In genomic region chr12:70226655-70227054, GRCm38 (mm10) we compare ENCODE assay signal across 8 mouse cellular contexts. TPM values are rescaled to one million over a fixed set of nuclear protein-coding genes. Genes with fewer than 3 reads are reported as not detected.
A peak's percentile ranks its signal among the peaks of the same experiment; 100 is the strongest.
DNase-seq lines count a peak whose midpoint lies in the region; ATAC-seq lines count a peak whose summit lies in the region.

No protein-coding gene starts in this region.

- H3K9ac ChIP-seq in heart, embryonic 14.5 days (ENCODE audit: low read length) = peak overlapping the region; percentile 82
- peak overlapping the region; percentile 74 for H3K9ac ChIP-seq in hindbrain, embryonic 13.5 days

- no peak for ATAC-seq in heart, embryonic 14.5 days (ENCODE audit: insufficient number of reproducible peaks, insufficient read depth, low FRiP score, low read depth)
- no peak for ATAC-seq in hindbrain, embryonic 13.5 days (ENCODE audit: low FRiP score)

- no peak for DNase-seq in heart, postnatal 10 days
- no peak for DNase-seq in cerebellum, postnatal 14 days
- no peak for DNase-seq in adrenal gland, postnatal 4 days (ENCODE audit: low spot score in 2 of 2)
- no peak for DNase-seq in gastrocnemius, adult 8-10 months (ENCODE audit: low spot score in 2 of 2)

- intact Hi-C loops in heart, postnatal 10 days (cut with DNase I) = no loop called here

- H3K4me3 ChIP-seq in heart, embryonic 14.5 days (ENCODE audit: control insufficient read depth in 1 of 2, insufficient read depth in 1 of 2, low read depth in 1 of 2, low read length in 2 of 2) = peak overlapping the region; percentile 60 to 63
- peak overlapping the region; percentile 72 for H3K4me3 ChIP-seq in brown adipose tissue, adult 24 weeks (ENCODE audit: insufficient read depth, low read depth, low read length)
- peak overlapping the region; percentile 47 for H3K4me3 ChIP-seq in hindbrain, embryonic 13.5 days
- peak overlapping the region; percentile 100 for H3K4me3 ChIP-seq in megakaryocyte, embryonic 14.5 days (replicated peaks)

- H3K27me3 ChIP-seq in heart, embryonic 14.5 days (ENCODE audit: control insufficient read depth, insufficient read depth, low read length) = no peaks in the 10 kb centered on the region
- H3K27me3 ChIP-seq in hindbrain, embryonic 13.5 days = peaks cover 19% of the 10 kb centered on the region
- no peaks in the 10 kb centered on the region for H3K27me3 ChIP-seq in megakaryocyte, embryonic 14.5 days (replicated peaks)

- H3K4me2 ChIP-seq in heart, embryonic 14.5 days (ENCODE audit: low read length) = peak overlapping the region; percentile 90
- H3K4me2 ChIP-seq in hindbrain, embryonic 13.5 days = peak overlapping the region; percentile 85

- WGBS in heart, embryonic 14.5 days = 29% methylated on average over 5 of the region's 5 CpGs
- 35% methylated on average over 5 of the region's 5 CpGs for WGBS in hindbrain, embryonic 13.5 days

- peaks cover 15 to 18% of the 10 kb centered on the region in 2 experiments for H3K4me1 ChIP-seq in heart, embryonic 14.5 days (ENCODE audit: control insufficient read depth in 2 of 2, insufficient read depth in 2 of 2, low read length in 2 of 2)
- peaks cover 7% of the 10 kb centered on the region for H3K4me1 ChIP-seq in brown adipose tissue, adult 24 weeks (ENCODE audit: control insufficient read depth, insufficient read depth, insufficient read length, low read length)
- peaks cover 14% of the 10 kb centered on the region for H3K4me1 ChIP-seq in hindbrain, embryonic 13.5 days (replicated peaks)
- peaks cover 74% of the 10 kb centered on the region for H3K4me1 ChIP-seq in megakaryocyte, embryonic 14.5 days

- H3K9me3 ChIP-seq in heart, embryonic 14.5 days (ENCODE audit: control insufficient read depth, low read length) = no peaks in the 10 kb centered on the region
- no peaks in the 10 kb centered on the region for H3K9me3 ChIP-seq in hindbrain, embryonic 13.5 days
- no peaks in the 10 kb centered on the region for H3K9me3 ChIP-seq in megakaryocyte, embryonic 14.5 days

- H3K36me3 ChIP-seq in heart, embryonic 14.5 days (ENCODE audit: control insufficient read depth, insufficient read depth, low read length) = no peaks in the 10 kb centered on the region
- H3K36me3 ChIP-seq in hindbrain, embryonic 13.5 days = no peaks in the 10 kb centered on the region
- peaks cover 34% of the 10 kb centered on the region for H3K36me3 ChIP-seq in megakaryocyte, embryonic 14.5 days (replicated peaks; ENCODE audit: low read length)

- H3K27ac ChIP-seq in heart, embryonic 14.5 days (replicated peaks in 1 of 2; ENCODE audit: control insufficient read depth in 1 of 2, insufficient read depth in 1 of 2, low read depth in 2 of 2, low read length in 2 of 2) = peak overlapping the region; percentile 40 to 67; a peak in 3 of 4 replicates
- H3K27ac ChIP-seq in brown adipose tissue, adult 24 weeks (replicated peaks; ENCODE audit: low read depth, low read length) = peak overlapping the region; percentile 61; the same call in 1 of the 2 replicates
- no peak overlapping the region for H3K27ac ChIP-seq in hindbrain, embryonic 13.5 days

RNA-seq across cellular contexts. Expression of gene Pygl, which starts 4.6 kb away (rescaled TPM):
- polyA plus RNA-seq in heart, embryonic 14.5 days (2014; fragmentation: Nextera tagmentation; extraction: Ambion mirVana) = 37.4 and 41.4 TPM in 2 replicates
- 10 to 100 TPM in 1 of 2 experiments, 1 to 10 TPM in 1; 8.6 to 13.0 TPM for total RNA-seq in heart, postnatal 10 days (2021)
- polyA plus RNA-seq in brown adipose tissue, adult 24 weeks (2012; ENCODE audit: insufficient read depth, insufficient read length, missing spikeins) = 660 and 992 TPM in 2 replicates
- 6.6 and 8.6 TPM in 2 replicates for polyA plus RNA-seq in hindbrain, embryonic 13.5 days (2015; fragmentation: Nextera tagmentation; extraction: Ambion mirVana)
- 1.8 and 35.0 TPM in 2 replicates for polyA plus RNA-seq in megakaryocyte, embryonic 14.5 days (2012; ENCODE audit: insufficient read depth, low replicate concordance)
- 10 to 100 TPM; 29.5 to 37.0 TPM for total RNA-seq in adrenal gland, postnatal 4 days (2021)
- 1 to 10 TPM in 3 of 4 experiments, under 1 TPM in 1; 0.92 to 1.8 (median 1.4) TPM for total RNA-seq in gastrocnemius, adult 8-10 months (2022)

Comparison
In these comparisons a context has a peak if more than half of its experiments do, and no peak if none do; other contexts are left out.
1. H3K4me3 ChIP-seq: peak in every context shown above with its lines; median percentile 100 in megakaryocyte, embryonic 14.5 days; 72 in brown adipose tissue, adult 24 weeks; 62 in heart, embryonic 14.5 days; 47 in hindbrain, embryonic 13.5 days.
2. RNA of gene Pygl, which starts 4.6 kb away (polyA plus RNA-seq): 660 to 992 TPM in brown adipose tissue, adult 24 weeks; 37.4 to 41.4 TPM in heart, embryonic 14.5 days, 1.8 to 35.0 TPM in megakaryocyte, embryonic 14.5 days and 6.6 to 8.6 TPM in hindbrain, embryonic 13.5 days; every median in the first group is over 10 times any median in the second.